Mouse (Mus musculus) T-helper 1 cell (primary cell): ENCODE measurements around the gene Lgr5.

Source experiments
- in situ Hi-C: fragments of 300-600 bp; cut with MboI, MseI; formaldehyde crosslinking; loops from one replicate; pipeline ENCODE4 v1.15.1; 2025; ENCODE audit warnings: high pct_unique_total_duplicates

The Lgr5 gene

GRCm38 (mm10) chr10:115587301-115587969 is at the start of gene Lgr5:
Gene Lgr5 (minus strand): TSS chr10:115587780.
- in situ Hi-C loops, result no loop called here

- in situ Hi-C loops, result no loop called here
Observed at GRCm38 (mm10) chr10:115626678-115627077, 39.1 kb upstream of the Lgr5 start.

DNA sequence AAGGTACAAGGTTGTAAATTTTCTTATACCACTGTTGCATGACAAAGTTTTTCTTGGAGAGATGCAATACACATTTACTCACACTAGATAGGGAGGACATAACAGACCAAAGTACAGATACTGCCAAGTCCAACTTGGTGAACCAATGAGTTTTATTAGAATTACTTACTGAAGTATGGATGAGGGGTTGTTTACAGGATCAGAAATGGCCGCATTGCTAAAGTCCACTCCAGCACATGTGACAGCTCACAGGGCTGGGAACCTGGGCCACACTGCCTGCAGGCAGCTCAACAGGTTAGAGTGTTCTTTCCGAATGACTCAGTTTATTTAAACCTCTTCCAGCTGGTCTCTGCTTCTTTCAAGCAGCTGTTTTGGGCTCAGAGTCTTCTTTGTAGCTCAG is 37.4 kb upstream of the Lgr5 start:
- in situ Hi-C loops, result no loop called here

- in situ Hi-C loops, result no loop called here
Observed at GRCm38 (mm10) chr10:115623956-115624671, 36.5 kb upstream of the Lgr5 start.

DNA sequence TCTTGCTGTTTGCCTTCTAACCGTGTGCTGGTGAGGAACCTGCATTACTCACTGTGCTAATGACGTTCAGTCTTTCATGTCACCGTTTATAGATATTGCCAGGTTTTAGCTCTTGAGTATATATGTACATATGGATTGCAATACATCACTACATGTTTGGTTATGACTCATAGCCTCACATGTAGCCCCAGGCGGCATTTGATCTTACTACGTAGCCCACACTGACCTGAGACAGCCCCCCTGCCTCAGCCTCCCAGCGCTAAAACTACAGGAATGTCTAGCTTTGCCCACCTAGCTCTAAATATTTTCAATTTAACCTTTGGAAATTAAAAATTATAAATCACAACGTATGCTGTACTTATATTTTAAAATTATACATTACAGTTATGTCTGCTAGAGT is 35.9 kb upstream of the Lgr5 start:
- in situ Hi-C loops, result no loop called here

DNA sequence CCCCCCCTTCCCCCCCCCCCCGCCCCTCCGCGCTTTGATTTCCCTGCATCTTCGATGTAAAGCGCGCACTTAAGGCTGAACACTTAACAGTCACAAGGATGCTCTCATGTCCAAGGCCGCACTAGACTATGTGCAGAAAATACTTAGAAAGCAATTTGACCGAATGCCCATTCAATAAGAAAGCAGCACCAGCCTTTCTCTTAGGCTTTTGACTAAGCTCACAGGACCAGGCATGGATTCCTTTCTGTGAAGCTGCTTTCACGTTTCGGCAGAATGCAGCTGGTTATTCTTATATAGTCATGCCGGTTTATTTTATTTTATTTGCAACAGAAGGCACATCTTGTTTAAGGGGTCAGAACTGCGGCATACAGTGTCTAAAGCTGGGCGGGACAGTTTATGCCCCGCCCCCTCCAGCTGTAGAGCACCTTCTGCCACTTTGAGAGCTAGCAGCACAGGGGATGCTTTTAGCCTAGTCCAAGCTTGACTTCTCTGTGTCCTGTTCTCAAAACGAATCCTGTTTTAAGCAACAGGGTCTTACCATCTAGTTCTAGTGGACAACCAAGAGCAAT is 30.8 kb upstream of the Lgr5 start:
- in situ Hi-C loops, result loop anchor here (10.0 kb wide), 2 partner anchors 174 to 294 kb away; no protein-coding TSS in a partner anchor

- in situ Hi-C loops, result loop anchor here (10.0 kb wide), 2 partner anchors 173 to 293 kb away; no protein-coding TSS in a partner anchor
Observed at GRCm38 (mm10) chr10:115617456-115618287, 30.1 kb upstream of the Lgr5 start.

- in situ Hi-C loops, result no loop called here
Observed at GRCm38 (mm10) chr10:115595748-115596147, 8.2 kb upstream of the Lgr5 start.

DNA sequence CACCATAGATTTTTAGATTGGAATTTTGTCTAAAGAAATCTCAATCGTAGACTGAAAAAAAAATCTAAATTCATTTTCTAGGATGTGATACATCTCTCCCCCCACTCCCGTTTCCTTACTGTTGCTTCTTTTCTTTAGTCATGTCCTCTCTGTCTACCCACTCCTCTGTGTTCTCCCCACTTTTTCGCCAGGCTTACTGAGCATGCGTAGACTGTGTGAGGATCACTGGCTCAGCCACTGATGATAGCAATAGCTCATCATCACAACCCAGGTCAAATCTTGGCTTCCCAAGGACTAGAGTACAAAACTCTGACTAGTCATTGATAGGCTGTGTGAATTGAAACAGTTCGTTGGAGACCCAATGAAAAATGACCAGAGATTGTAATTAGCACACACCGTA is 6.1 kb upstream of the Lgr5 start:
- in situ Hi-C loops, result no loop called here

DNA sequence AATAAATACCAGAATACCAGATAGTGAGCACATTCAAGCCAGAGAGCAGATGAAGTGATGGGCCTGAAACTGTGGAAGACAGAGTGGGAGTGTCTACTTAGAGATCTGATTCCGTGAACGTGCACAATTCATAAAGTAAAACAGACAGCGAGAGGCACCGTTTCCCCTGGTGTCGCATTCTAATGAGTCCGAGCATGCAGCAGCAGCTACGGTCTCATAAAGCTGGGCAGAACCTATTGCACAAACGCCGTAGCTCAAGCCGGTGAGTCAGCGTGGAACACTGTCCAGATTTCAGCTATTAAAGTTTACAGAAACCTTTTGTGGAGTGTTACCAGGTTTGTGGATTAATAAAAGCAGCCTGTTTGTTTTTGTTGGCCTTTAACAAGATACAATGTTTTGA is 5.6 kb upstream of the Lgr5 start:
- in situ Hi-C loops, result no loop called here

GRCm38 (mm10) chr10:115587979-115588378 is 399 bp upstream of the Lgr5 start:
- in situ Hi-C loops, result no loop called here

- in situ Hi-C loops, result no loop called here
Observed at GRCm38 (mm10) chr10:115586246-115587231, 1.0 kb downstream of the Lgr5 start.

DNA sequence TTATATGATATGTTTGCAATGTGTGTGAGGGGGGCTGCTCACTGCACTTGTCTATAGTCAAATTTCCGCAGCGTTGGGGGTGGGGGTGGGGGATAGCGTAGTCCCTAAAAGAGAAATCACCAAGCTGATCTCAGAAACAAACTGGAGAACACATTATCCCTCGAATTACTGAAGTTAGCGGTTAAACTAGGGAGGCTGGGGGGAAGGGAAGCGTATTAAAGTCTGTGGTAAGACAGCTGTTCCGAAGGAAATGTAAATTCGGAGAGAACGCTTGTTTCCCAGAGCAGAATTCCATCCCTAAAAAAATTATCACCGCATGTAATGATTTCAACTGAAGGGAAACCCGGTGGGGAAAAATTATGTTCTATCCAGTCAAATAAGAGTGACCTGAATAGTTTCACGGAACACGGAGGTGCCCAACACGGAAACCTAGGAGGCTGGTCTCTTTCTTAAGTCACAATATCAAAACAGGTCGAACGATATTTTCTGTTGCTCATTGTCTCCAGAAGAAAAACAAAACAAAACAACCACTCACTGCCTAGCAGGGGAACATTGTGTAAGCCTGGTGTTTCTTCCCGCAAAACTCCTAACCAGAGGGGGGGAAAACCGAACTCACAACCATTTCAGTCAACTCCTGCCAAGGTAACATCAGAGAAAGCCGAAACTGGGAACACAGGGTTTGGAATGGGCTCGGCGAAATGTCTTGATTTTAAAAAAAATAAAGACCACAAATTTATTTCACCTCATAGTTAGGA is 1.9 kb downstream of the Lgr5 start:
- in situ Hi-C loops, result no loop called here

DNA sequence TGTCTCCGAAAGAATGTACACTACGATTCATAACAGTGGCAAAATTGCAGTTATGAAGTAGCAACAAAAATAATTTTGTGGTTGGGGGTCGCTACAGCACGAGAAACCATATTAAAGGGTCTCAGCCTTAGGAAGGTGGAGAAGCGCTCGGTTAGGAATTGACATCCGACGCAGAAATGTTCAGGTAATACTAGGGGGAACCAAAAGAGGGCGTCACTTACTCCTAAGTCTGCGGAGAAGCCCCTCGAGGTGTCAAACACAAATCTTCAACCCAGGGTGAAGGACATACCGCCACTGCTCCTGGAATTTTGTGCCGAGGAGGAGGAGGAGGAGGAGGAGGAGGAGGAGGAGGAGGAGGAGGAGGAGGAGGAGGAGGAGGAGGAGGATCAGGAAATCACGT is 2.9 kb downstream of the Lgr5 start:
- in situ Hi-C loops, result no loop called here

- in situ Hi-C loops, result no loop called here
Observed at GRCm38 (mm10) chr10:115583071-115583470, 4.5 kb downstream of the Lgr5 start.

DNA sequence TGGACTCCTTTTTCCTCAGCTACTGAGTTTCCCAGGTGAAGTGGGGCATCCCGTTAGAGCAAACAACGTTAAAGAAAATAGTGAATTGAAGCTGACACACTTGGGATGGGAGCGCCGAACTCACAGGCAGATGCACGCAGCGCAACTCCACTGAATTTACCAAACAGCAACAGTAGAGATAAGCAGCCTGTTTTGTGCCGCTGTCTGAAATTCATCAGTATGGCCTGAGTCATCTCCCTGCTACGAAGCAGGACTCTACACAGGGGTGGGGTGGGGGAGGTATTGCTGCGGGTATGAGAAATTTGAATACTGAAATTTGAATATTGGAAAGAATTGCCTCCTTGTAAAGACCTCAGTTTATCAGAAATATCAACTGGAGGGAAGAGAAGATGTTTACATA is 5.6 kb downstream of the Lgr5 start:
- in situ Hi-C loops, result no loop called here

DNA sequence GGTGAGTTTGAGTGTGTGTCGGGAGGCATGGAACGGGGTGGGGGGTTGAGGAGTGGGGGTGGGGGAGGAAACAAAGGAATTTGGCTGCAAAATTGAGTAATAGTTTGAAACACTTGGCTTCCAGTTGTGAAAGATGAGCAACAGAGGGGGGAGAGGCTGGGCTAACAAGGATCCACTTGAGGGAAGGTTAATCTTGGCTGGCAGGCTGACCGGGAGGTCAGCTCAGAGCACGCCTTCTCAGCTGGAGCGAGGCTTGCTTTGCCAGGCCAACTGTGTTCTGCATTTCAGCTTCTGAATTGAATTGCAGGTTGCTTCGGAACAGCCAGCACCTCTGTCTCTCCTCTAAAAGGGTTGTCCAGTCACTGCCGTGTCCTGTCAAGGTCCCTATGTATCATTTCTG is 8.1 kb downstream of the Lgr5 start:
- in situ Hi-C loops, result no loop called here

DNA sequence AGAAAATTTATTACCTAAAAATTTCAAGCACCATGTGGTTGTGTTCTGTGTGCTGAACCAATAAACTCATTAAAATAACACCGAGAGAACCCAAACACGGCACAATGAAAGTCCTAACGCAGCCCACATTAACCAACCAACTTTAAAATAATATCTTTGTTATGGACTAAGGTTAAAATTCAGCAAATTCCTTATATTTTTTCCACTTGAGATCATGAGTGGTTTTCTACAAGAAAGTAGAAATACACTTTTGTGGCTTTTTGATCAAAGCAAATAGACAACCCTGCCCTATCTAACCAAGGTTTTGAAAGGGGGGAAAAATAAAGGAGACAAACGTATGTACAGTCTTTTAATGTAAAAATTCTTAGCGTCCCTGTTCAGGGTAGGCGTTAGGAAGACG is 8.5 kb downstream of the Lgr5 start:
- in situ Hi-C loops, result no loop called here

- in situ Hi-C loops, result no loop called here
Observed at GRCm38 (mm10) chr10:115571734-115572440, 15.7 kb downstream of the Lgr5 start.
